Mouse (Mus musculus) ES-Bruce4 (cell line): Measurements from ENCODE around the gene Gja4.

Experiments used
- EP300 ChIP-seq: IDR thresholded peaks from 2 replicates; pipeline ENCODE4 v1.6.1; 2011; ENCODE audit warnings: low read depth, low read length; ENCODE audit not compliant: insufficient read depth
- POLR2A ChIP-seq: IDR thresholded peaks from one replicate; pipeline ENCODE4 v1.8.1; 2011; ENCODE audit warnings: low read length; ENCODE audit not compliant: insufficient read depth

- TF ChIP-seq POLR2A, result no peak
- no peak for TF ChIP-seq EP300
Observed at GRCm38 (mm10) chr4:127303796-127304195, 10.0 kb downstream of the Gja4 start.
